Mouse (Mus musculus) lung, postnatal 0 days (tissue): ENCODE measurements around the gene Fnbp4. TPM values are rescaled to one million over a fixed set of nuclear protein-coding genes. Genes with fewer than 3 reads are reported as not detected.

Experiments used
- ATAC-seq: fragments of 200-750 bp; cut with Nextera tagmentation; 2 replicates; pipeline ENCODE4 v1.8.0; 2017; ENCODE audit warnings: moderate library complexity
- DNase-seq: peaks from one replicate; pipeline ENCODE4 v3.0.0-alpha.2; 2016; ENCODE audit warnings: low spot score
- H3K27ac ChIP-seq: fragments of 300-500 bp; sonication (generic); 2 replicates; pipeline ENCODE4 v1.5.1; 2014; ENCODE audit warnings: antibody characterized with exemption, mild to moderate bottlenecking, low read length, mixed read lengths
- H3K27me3 ChIP-seq: fragments of 300-500 bp; sonication (generic); replicated peaks from 2 replicates; pipeline ENCODE4 v1.6.1; 2014; ENCODE audit warnings: low read length, mixed read lengths; ENCODE audit not compliant: insufficient read depth
- H3K36me3 ChIP-seq: fragments of 300-500 bp; sonication (generic); 2 replicates; pipeline ENCODE4 v1.6.1; 2014; ENCODE audit warnings: low read length, mixed read lengths; ENCODE audit not compliant: insufficient read depth
- H3K4me1 ChIP-seq: fragments of 300-500 bp; sonication (generic); 2 replicates; pipeline ENCODE4 v1.6.1; 2014; ENCODE audit warnings: antibody characterized with exemption, low read depth, low read length, mixed read lengths; ENCODE audit not compliant: insufficient read depth
- H3K4me2 ChIP-seq: fragments of 300-500 bp; sonication (generic); replicated peaks from 2 replicates; pipeline ENCODE4 v1.6.1; 2014; ENCODE audit warnings: low read depth, mild to moderate bottlenecking, low read length, moderate library complexity, mixed read lengths
- H3K4me3 ChIP-seq: fragments of 300-500 bp; sonication (generic); 2 replicates; pipeline ENCODE4 v1.5.1; 2014; ENCODE audit warnings: low read depth, low read length
- H3K9ac ChIP-seq: fragments of 300-500 bp; sonication (generic); replicated peaks from 2 replicates; pipeline ENCODE4 v1.6.1; 2014; ENCODE audit warnings: low read depth, mild to moderate bottlenecking
- H3K9me3 ChIP-seq: fragments of 300-500 bp; sonication (generic); 2 replicates; pipeline ENCODE4 v1.6.1; 2016; ENCODE audit warnings: low read length, mixed read lengths
- CTCF ChIP-seq: IDR thresholded peaks from 2 replicates; pipeline ENCODE4 v1.5.1; 2016; ENCODE audit warnings: antibody characterized with exemption, mild to moderate bottlenecking
- EP300 ChIP-seq: IDR thresholded peaks from 2 replicates; pipeline ENCODE4 v1.6.1; 2016; ENCODE audit warnings: antibody characterized with exemption, mild to moderate bottlenecking, control low read depth
- WGBS: fragments of 180-500 bp; shearing (Covaris S2); extraction: QIAGEN DNeasy Blood & Tissue Kit; methylation state at CpG from one replicate; pipeline ENCODE4 v1.1.7; 2014; 5-methylcytosine and 5-hydroxymethylcytosine counted together
- polyA plus RNA-seq: library from polyadenylated mRNA; unstranded; fragments of >200 nt; fragmentation: Nextera tagmentation; extraction: Ambion mirVana; gene quantifications from 2 replicates; pipeline ENCODE4 v1.2.1, GENCODE M21; 2015

The Fnbp4 gene
- polyA plus RNA-seq, 1 experiment from 2014 or later: 35.6 TPM

DNA sequence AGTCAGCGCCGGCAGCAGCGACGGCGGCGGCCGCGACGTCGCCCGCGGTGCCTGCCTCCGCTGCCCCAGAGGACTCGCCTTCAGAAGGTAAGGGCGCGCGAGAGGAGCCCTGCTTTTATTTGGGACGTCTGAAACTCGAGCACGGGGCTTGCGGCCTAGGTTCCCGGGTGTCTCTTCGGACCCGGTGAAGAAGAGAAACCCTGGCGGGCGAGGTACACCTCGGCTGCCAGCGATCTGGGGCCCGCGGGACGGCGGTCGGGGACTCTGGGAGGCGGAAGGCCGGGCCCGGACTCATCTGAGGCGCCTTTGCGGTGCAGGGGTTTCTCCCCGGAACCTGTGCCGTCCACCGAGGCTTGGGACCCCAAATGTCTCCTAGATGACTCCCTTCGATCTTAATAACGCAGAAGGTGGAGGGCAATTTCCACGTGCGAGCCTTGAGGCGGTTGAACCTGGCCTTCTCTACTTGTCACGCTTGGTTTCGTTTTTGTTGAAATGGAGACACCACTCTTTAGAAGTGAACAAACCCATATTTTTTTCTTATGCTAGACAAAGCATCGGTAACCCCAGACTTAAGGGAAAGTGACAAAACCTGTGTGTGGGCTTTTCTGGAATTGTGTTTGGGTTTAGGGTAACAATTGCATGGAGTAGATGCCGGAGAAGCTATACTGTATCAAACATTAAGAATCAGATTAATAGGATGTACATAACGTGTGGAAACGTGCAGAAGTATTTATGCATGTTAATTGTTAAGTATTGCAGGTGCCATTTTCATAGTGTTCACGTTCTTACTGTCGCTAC is 769 bp downstream of the Fnbp4 start:
- peak overlapping the region; percentile 95 for H3K9ac ChIP-seq
- H3K4me3 ChIP-seq: peak overlapping the region; percentile 96
- H3K27ac ChIP-seq: peak overlapping the region; percentile 97
- peak; percentile 37 for ATAC-seq
- H3K27me3 ChIP-seq: no peaks in the 10 kb centered on the region
- H3K36me3 ChIP-seq: no peaks in the 10 kb centered on the region
- peaks cover 8% of the 10 kb centered on the region; the same call in 1 of the 2 replicates for H3K4me1 ChIP-seq
- peak; percentile 54 for DNase-seq
- no peaks in the 10 kb centered on the region for H3K9me3 ChIP-seq
- peak overlapping the region; percentile 63 for H3K4me2 ChIP-seq
- under 1% methylated on average over 53 of the region's 54 CpGs for WGBS
- no peak for TF ChIP-seq EP300
- TF ChIP-seq CTCF: no peak

DNA sequence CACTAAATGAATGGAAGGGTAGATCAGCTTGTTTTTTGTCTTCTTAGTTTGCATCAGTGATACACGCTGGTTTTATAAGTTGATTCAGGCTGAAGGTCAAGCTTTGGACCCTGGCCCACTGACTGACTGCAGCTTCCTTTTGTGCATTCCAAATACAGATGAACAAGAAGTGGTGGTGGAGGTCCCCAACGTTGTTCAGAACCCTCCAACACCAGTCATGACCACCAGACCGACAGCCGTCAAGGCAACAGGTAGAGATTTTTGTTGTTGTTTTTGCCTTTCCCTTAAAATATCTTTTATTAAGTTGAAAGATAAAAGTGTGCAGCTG is 1.3 kb downstream of the Fnbp4 start:
- ATAC-seq: no peak
- Histone ChIP-seq H3K36me3 (no peaks in the 10 kb centered on the region), H3K4me3 (peak overlapping the region; percentile 96), H3K4me1 (peaks cover 8% of the 10 kb centered on the region; the same call in 1 of the 2 replicates), H3K9ac (peak overlapping the region; percentile 13; the same call in 1 of the 2 replicates), H3K27ac (peak overlapping the region; percentile 97), H3K4me2 (peak overlapping the region; percentile 63), H3K27me3 (no peaks in the 10 kb centered on the region), H3K9me3 (no peaks in the 10 kb centered on the region)
- peak; percentile 16 for DNase-seq
- 7% methylated on average over 4 of the region's 4 CpGs for WGBS
- no peak for TF ChIP-seq EP300
- no peak for TF ChIP-seq CTCF

DNA sequence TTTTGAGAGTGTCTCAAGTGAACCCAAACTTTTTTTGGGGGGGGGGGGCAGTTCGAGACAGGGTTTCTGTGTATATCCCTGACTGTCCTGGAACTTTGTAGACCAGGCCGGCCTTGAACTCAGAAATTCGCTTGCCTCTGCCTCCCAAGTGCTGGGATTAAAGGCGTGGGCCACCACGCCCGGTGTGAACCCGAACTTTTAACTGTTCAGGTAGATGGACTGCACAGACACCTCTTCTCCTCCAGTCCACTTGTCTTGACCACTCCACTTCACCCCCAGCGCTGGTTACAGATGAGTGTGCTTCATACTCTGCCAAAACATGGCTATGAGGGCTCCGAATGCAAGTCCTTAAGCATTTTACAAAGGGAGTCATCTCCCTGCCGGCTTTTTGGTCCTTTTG is 2.0 kb downstream of the Fnbp4 start:
- H3K36me3 ChIP-seq: no peaks in the 10 kb centered on the region
- H3K27me3 ChIP-seq: no peaks in the 10 kb centered on the region
- WGBS: 77% methylated on average over 10 of the region's 10 CpGs
- no peak overlapping the region for H3K9ac ChIP-seq
- TF ChIP-seq EP300 (no peak), CTCF (no peak)
- ATAC-seq (no peak), DNase-seq (no peak)
- peak overlapping the region; percentile 63; the same call in 1 of the 2 replicates for H3K4me2 ChIP-seq
- no peak overlapping the region for H3K27ac ChIP-seq
- no peaks in the 10 kb centered on the region for H3K9me3 ChIP-seq
- peaks cover 8% of the 10 kb centered on the region; the same call in 1 of the 2 replicates for H3K4me1 ChIP-seq
- H3K4me3 ChIP-seq: no peak overlapping the region

DNA sequence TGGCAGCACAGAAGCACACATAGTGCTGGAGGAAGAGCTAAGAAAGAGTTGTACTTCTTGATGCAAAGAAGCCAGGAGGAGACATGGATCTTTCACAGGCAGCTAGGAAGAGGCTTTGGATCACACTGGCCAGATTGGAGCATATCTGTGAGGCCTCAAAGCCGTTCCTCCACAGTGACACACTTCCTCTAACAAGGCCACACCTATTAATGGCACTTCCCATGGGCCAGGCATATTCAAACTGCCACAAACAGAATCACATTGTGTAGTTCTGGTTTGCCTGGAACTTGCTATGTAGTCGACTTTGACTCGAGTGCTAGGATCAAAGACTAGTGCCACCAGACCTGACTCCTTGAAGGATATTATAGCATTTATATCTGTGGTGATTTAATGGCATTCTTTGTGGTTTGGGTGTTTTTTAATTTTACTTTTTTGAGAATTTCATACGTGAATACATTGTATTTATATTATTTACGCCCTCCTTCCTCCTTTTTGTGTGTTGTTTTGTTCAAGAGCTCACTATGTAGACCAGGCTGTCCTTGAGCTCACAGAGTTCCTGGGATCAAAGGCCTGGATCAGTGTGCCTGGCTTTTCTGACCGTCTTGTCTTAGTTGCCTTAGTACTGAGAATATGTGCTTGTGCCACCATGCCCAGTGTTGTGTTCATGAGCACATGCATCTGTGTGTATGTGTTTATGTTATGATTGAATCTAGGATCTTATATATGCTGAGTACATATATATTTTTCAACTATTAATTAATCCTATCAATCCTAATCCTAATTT is 4.7 kb downstream of the Fnbp4 start:
- Histone ChIP-seq H3K4me3 (no peak overlapping the region), H3K36me3 (peaks cover 8% of the 10 kb centered on the region; the same call in 1 of the 2 replicates), H3K4me1 (peaks cover 8% of the 10 kb centered on the region; the same call in 1 of the 2 replicates), H3K9me3 (no peaks in the 10 kb centered on the region), H3K9ac (no peak overlapping the region), H3K4me2 (no peak overlapping the region), H3K27ac (no peak overlapping the region), H3K27me3 (no peaks in the 10 kb centered on the region)
- peak; percentile 33 for DNase-seq
- TF ChIP-seq EP300 (no peak), CTCF (no peak)
- 58% methylated on average over 6 of the region's 6 CpGs for WGBS
- no peak for ATAC-seq

DNA sequence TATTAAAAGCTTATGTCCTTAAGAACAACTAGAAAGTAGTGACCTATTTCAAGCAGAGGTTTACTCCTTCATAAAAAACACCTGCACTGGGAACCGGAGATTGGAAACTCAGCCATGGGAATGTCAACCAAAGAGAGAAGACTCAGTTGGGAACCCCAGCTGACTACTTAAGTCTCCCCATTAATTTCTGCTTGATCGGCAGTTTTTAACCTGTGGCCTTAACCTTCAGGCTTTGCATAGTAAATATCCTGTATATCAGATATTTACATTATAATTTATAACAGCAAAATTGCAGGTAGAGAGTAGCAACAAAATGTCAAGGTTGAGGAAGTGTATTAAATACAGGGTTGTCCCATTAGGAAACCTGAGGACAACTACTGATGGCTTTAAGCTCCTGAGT is 8.4 kb downstream of the Fnbp4 start:
- 83% methylated on average over 2 of the region's 2 CpGs for WGBS
- DNase-seq (no peak), ATAC-seq (no peak)
- Histone ChIP-seq H3K4me1 (no peaks in the 10 kb centered on the region), H3K9me3 (no peaks in the 10 kb centered on the region), H3K27me3 (no peaks in the 10 kb centered on the region), H3K36me3 (peaks cover 25% of the 10 kb centered on the region), H3K27ac (no peak overlapping the region), H3K4me2 (no peak overlapping the region), H3K9ac (no peak overlapping the region), H3K4me3 (no peak overlapping the region)
- TF ChIP-seq CTCF (no peak), EP300 (no peak)

DNA sequence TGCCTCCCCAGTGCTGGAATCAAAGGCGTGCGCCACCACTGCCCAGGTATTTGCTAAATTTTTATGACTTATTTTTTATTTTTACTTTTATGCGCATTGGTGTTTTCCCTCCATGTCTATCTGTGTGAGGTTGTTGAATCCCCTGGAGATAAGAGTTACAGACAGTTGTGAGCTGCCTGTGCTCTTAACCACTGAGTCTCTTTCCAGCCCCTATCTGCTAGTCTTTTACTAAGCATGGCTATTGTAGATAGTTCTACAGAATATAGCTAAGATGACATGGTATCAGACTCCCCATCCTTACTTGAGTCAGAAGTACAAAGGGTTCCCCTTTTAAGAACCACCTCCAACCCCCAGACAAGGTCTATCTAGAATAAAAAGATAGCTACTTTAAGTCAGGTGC is 9.0 kb downstream of the Fnbp4 start:
- H3K9me3 ChIP-seq: no peaks in the 10 kb centered on the region
- ATAC-seq: no peak
- H3K9ac ChIP-seq: no peak overlapping the region
- H3K4me1 ChIP-seq: no peaks in the 10 kb centered on the region
- 95% methylated on average over 3 of the region's 3 CpGs for WGBS
- no peak for TF ChIP-seq CTCF
- TF ChIP-seq EP300: no peak
- DNase-seq: no peak
- no peaks in the 10 kb centered on the region for H3K27me3 ChIP-seq
- H3K36me3 ChIP-seq: peaks cover 29% of the 10 kb centered on the region
- H3K4me2 ChIP-seq: no peak overlapping the region
- no peak overlapping the region for H3K4me3 ChIP-seq
- H3K27ac ChIP-seq: no peak overlapping the region
